Mouse (Mus musculus): Measurements from ENCODE around the gene Fank1. TPM values are rescaled to one million over a fixed set of nuclear protein-coding genes. Genes with fewer than 3 reads are reported as not detected.

The Fank1 gene
- polyA plus RNA-seq, 1 experiment from 2014 or later: 4.0 TPM

GRCm38 (mm10) chr7:133919918-133920317 is 143.3 kb downstream of the Fank1 start:
- 91% methylated on average over 5 of the region's 5 CpGs for WGBS
- Histone ChIP-seq H3K27me3 (no peaks in the 10 kb centered on the region), H3K4me2 (replicated peaks) (no peak overlapping the region), H3K9me3 (no peaks in the 10 kb centered on the region), H3K36me3 (no peaks in the 10 kb centered on the region), H3K4me1 (no peaks in the 10 kb centered on the region; the same call in 1 of the 2 replicates), H3K27ac (replicated peaks) (no peak overlapping the region), H3K4me3 (no peak overlapping the region), H3K9ac (replicated peaks) (no peak overlapping the region)
- ATAC-seq (replicated peaks): no peak

GRCm38 (mm10) chr7:133920724-133921123 is 144.1 kb downstream of the Fank1 start:
- Histone ChIP-seq H3K4me1 (no peaks in the 10 kb centered on the region; the same call in 1 of the 2 replicates), H3K4me2 (replicated peaks) (no peak overlapping the region), H3K4me3 (no peak overlapping the region), H3K27ac (replicated peaks) (no peak overlapping the region), H3K27me3 (no peaks in the 10 kb centered on the region), H3K9me3 (no peaks in the 10 kb centered on the region), H3K36me3 (no peaks in the 10 kb centered on the region), H3K9ac (replicated peaks) (no peak overlapping the region)
- WGBS: 82% methylated on average over 7 of the region's 7 CpGs
- ATAC-seq (replicated peaks): no peak

- Histone ChIP-seq H3K4me2 (replicated peaks) (no peak overlapping the region), H3K27me3 (no peaks in the 10 kb centered on the region), H3K27ac (replicated peaks) (no peak overlapping the region), H3K4me3 (no peak overlapping the region), H3K9ac (replicated peaks) (no peak overlapping the region), H3K9me3 (no peaks in the 10 kb centered on the region), H3K36me3 (no peaks in the 10 kb centered on the region), H3K4me1 (no peaks in the 10 kb centered on the region; the same call in 1 of the 2 replicates)
- 92% methylated on average over 4 of the region's 4 CpGs for WGBS
- ATAC-seq (replicated peaks): no peak
These were observed 144.6 kb downstream of the Fank1 start for GRCm38 (mm10) chr7:133921291-133921690.

GRCm38 (mm10) chr7:133923994-133924393 is 147.3 kb downstream of the Fank1 start:
- no peak overlapping the region for H3K9ac ChIP-seq (replicated peaks)
- H3K4me1 ChIP-seq: no peaks in the 10 kb centered on the region; the same call in 1 of the 2 replicates
- H3K4me3 ChIP-seq: no peak overlapping the region
- H3K27ac ChIP-seq (replicated peaks): no peak overlapping the region
- 60% methylated on average over 6 of the region's 6 CpGs for WGBS
- no peak overlapping the region for H3K4me2 ChIP-seq (replicated peaks)
- no peaks in the 10 kb centered on the region for H3K9me3 ChIP-seq
- no peak for ATAC-seq (replicated peaks)
- no peaks in the 10 kb centered on the region for H3K27me3 ChIP-seq
- no peaks in the 10 kb centered on the region for H3K36me3 ChIP-seq

- no peaks in the 10 kb centered on the region; the same call in 1 of the 2 replicates for H3K4me1 ChIP-seq
These were observed 149.1 kb downstream of the Fank1 start for GRCm38 (mm10) chr7:133925771-133926170.

GRCm38 (mm10) chr7:133928981-133929380 is 152.3 kb downstream of the Fank1 start:
- WGBS: 91% methylated on average over 3 of the region's 3 CpGs
- Histone ChIP-seq H3K4me2 (replicated peaks) (no peak overlapping the region), H3K4me3 (no peak overlapping the region), H3K9ac (replicated peaks) (no peak overlapping the region), H3K9me3 (no peaks in the 10 kb centered on the region), H3K36me3 (no peaks in the 10 kb centered on the region), H3K27ac (replicated peaks) (no peak overlapping the region), H3K4me1 (no peaks in the 10 kb centered on the region; the same call in 1 of the 2 replicates), H3K27me3 (no peaks in the 10 kb centered on the region)
- no peak for ATAC-seq (replicated peaks)

More at GRCm38 (mm10) chr7:133925771-133926170, 149.1 kb downstream of the Fank1 start:
- no peak overlapping the region for H3K4me3 ChIP-seq
- H3K4me2 ChIP-seq (replicated peaks): no peak overlapping the region
- no peaks in the 10 kb centered on the region for H3K9me3 ChIP-seq
- ATAC-seq (replicated peaks): no peak
- H3K27me3 ChIP-seq: no peaks in the 10 kb centered on the region
- no peak overlapping the region for H3K9ac ChIP-seq (replicated peaks)
- 64% methylated on average over 2 of the region's 2 CpGs for WGBS
- no peak overlapping the region for H3K27ac ChIP-seq (replicated peaks)
- no peaks in the 10 kb centered on the region for H3K36me3 ChIP-seq

Other genes starting within 250 kb of the Fank1 start
- gene Tex36, start 174.7 kb upstream of the Fank1 start, polyA plus RNA-seq (2015; fragmentation: Nextera tagmentation; extraction: Ambion mirVana): not detected in 2 replicates
- 22.6 and 25.9 TPM in 2 replicates for gene Edrf1, start 139.3 kb upstream of the Fank1 start, polyA plus RNA-seq (2015; fragmentation: Nextera tagmentation; extraction: Ambion mirVana)
- gene Mmp21, start 96.8 kb upstream of the Fank1 start, polyA plus RNA-seq (2015; fragmentation: Nextera tagmentation; extraction: Ambion mirVana): 0.14 TPM in 1 of 2 replicates, not detected in the other
- gene Bccip, start 67.5 kb upstream of the Fank1 start, polyA plus RNA-seq (2015; fragmentation: Nextera tagmentation; extraction: Ambion mirVana): 115 and 117 TPM in 2 replicates
- gene Uros, start 66.8 kb upstream of the Fank1 start, polyA plus RNA-seq (2015; fragmentation: Nextera tagmentation; extraction: Ambion mirVana): 52.9 and 55.3 TPM in 2 replicates
- 50.3 and 53.0 TPM in 2 replicates for gene Dhx32, start 5.9 kb downstream of the Fank1 start, polyA plus RNA-seq (2015; fragmentation: Nextera tagmentation; extraction: Ambion mirVana)

Measured in forebrain, embryonic 15.5 days (tissue).